12 mouse cellular contexts compared by ENCODE assay signal in the genomic region with DNA sequence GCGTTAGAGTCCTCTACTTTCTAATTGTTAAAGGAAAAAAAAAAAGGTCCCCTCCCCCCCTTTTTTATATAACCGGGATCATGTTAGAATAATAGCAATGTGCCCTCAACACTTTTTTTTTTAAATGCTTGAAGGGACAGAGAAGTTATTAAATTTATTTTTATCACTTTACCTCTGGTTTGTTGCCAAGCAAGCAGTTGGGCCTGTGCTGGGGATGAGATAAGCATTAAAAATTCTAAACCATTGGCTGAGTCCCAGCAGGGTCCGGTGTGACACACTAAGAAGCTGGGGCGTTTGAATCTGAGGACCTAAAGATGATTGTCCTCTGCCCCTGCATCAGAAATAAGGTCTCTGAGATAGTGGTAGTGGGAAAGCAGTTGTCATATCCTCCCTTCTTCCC.
DNase-seq lines count a peak whose midpoint lies in the region; ATAC-seq lines count a peak whose summit lies in the region.
"Had no signal": no experiment of that assay in that cellular context is flagged by ENCODE, and none has a peak within 500 bp of the region (broad histone marks: within the 10 kb centered on the region; RNA-seq: fewer than 3 reads in every experiment).

No protein-coding gene starts in this region.

- no peaks in the 10 kb centered on the region for H3K9me3 ChIP-seq in heart, embryonic 16.5 days (replicated peaks; ENCODE audit: control insufficient read depth, low read length)
- no peaks in the 10 kb centered on the region for H3K9me3 ChIP-seq in midbrain, embryonic 11.5 days (ENCODE audit: control insufficient read depth, low read length)
- no peaks in the 10 kb centered on the region for H3K9me3 ChIP-seq in midbrain, embryonic 10.5 days (replicated peaks)
- no peaks in the 10 kb centered on the region for H3K9me3 ChIP-seq in midbrain, embryonic 16.5 days (replicated peaks; ENCODE audit: control insufficient read depth, low read length, poor library complexity, severe bottlenecking)
- H3K9me3 ChIP-seq: neural tube, embryonic 15.5 days had no signal

- H3K27ac ChIP-seq in heart, embryonic 16.5 days (ENCODE audit: low read length): peak overlapping the region; percentile 51; the same call in 1 of the 2 replicates
- H3K27ac ChIP-seq in midbrain, embryonic 11.5 days (ENCODE audit: low read depth, low read length): no peak overlapping the region
- H3K27ac ChIP-seq in midbrain, embryonic 10.5 days (replicated peaks): no peak overlapping the region
- no peak overlapping the region for H3K27ac ChIP-seq in midbrain, embryonic 16.5 days (ENCODE audit: low read length)
- H3K27ac ChIP-seq: neural tube, embryonic 15.5 days had no signal

- WGBS in heart, embryonic 16.5 days: 29% methylated on average over 4 of the region's 4 CpGs
- WGBS in midbrain, embryonic 11.5 days: 78% methylated on average over 4 of the region's 4 CpGs
- WGBS in midbrain, embryonic 10.5 days: 82% methylated on average over 4 of the region's 4 CpGs
- WGBS in midbrain, embryonic 16.5 days: 62% methylated on average over 4 of the region's 4 CpGs

- no peak overlapping the region for H3K4me3 ChIP-seq in heart, embryonic 16.5 days (ENCODE audit: low read length)
- H3K4me3 ChIP-seq in midbrain, embryonic 11.5 days (ENCODE audit: low read depth, low read length): no peak overlapping the region
- H3K4me3 ChIP-seq in midbrain, embryonic 10.5 days: no peak overlapping the region
- H3K4me3 ChIP-seq in midbrain, embryonic 16.5 days (ENCODE audit: low read depth, low read length): no peak overlapping the region
- H3K4me3 ChIP-seq: neural tube, embryonic 15.5 days had no signal

- H3K27me3 ChIP-seq in heart, embryonic 16.5 days (ENCODE audit: control insufficient read depth, insufficient read depth, low read length): no peaks in the 10 kb centered on the region
- H3K27me3 ChIP-seq in midbrain, embryonic 11.5 days (ENCODE audit: control insufficient read depth, insufficient read depth, low read length): no peaks in the 10 kb centered on the region
- H3K27me3 ChIP-seq in midbrain, embryonic 10.5 days (ENCODE audit: low read depth, poor library complexity, severe bottlenecking): no peaks in the 10 kb centered on the region
- H3K27me3 ChIP-seq in midbrain, embryonic 16.5 days (ENCODE audit: control insufficient read depth, insufficient read depth, low read depth, low read length): no peaks in the 10 kb centered on the region
- H3K27me3 ChIP-seq: CH12.LX; neural tube, embryonic 15.5 days; Patski had no signal

- intact Hi-C loops in heart, postnatal 36 days (cut with DNase I): loop anchor here (2.0 to 10.0 kb wide), 3 partner anchors 120 to 718 kb away; no protein-coding TSS in a partner anchor
- intact Hi-C loops in left cerebral cortex, postnatal 4 days (cut with DNase I): loop anchor here (5.0 to 10.0 kb wide), 3 partner anchors 110 to 718 kb away; a partner anchor contains a TSS

- DNase-seq in cerebellum, adult 8-10 months: peak; percentile 11
- DNase-seq in cerebellum, adult 11 months: no peak
- no peak for DNase-seq in heart, postnatal 36 days
- DNase-seq in midbrain, embryonic 11.5 days (ENCODE audit: low spot score, missing footprints): no peak
- DNase-seq in midbrain, embryonic 10.5 days (ENCODE audit: low spot score): no peak
- no peak for DNase-seq in left cerebral cortex, postnatal 4 days
- DNase-seq: thymus, postnatal 14 days had no signal

- H3K4me1 ChIP-seq in heart, embryonic 16.5 days (ENCODE audit: control insufficient read depth, insufficient read depth, low read length): peaks cover 2% of the 10 kb centered on the region; the same call in 1 of the 2 replicates
- no peaks in the 10 kb centered on the region for H3K4me1 ChIP-seq in midbrain, embryonic 11.5 days (ENCODE audit: control insufficient read depth, insufficient read depth, low read length)
- no peaks in the 10 kb centered on the region for H3K4me1 ChIP-seq in midbrain, embryonic 10.5 days
- H3K4me1 ChIP-seq in midbrain, embryonic 16.5 days (ENCODE audit: control insufficient read depth, insufficient read depth, low read length): no peaks in the 10 kb centered on the region
- H3K4me1 ChIP-seq: neural tube, embryonic 15.5 days had no signal

- peak overlapping the region; percentile 15; the same call in 1 of the 2 replicates for H3K4me2 ChIP-seq in heart, embryonic 16.5 days (ENCODE audit: low read depth, low read length)
- no peak overlapping the region for H3K4me2 ChIP-seq in midbrain, embryonic 11.5 days
- no peak overlapping the region for H3K4me2 ChIP-seq in midbrain, embryonic 16.5 days (ENCODE audit: low read length)
- H3K4me2 ChIP-seq: neural tube, embryonic 15.5 days had no signal

- peak overlapping the region; percentile 33; the same call in 1 of the 2 replicates for H3K9ac ChIP-seq in heart, embryonic 16.5 days (ENCODE audit: low read length)
- no peak overlapping the region for H3K9ac ChIP-seq in midbrain, embryonic 11.5 days (ENCODE audit: low read length)
- no peak overlapping the region for H3K9ac ChIP-seq in midbrain, embryonic 16.5 days (ENCODE audit: low read depth, low read length)
- H3K9ac ChIP-seq: neural tube, embryonic 15.5 days had no signal

- ATAC-seq in heart, embryonic 16.5 days (replicated peaks; ENCODE audit: extremely low read depth, insufficient read depth, low FRiP score): no peak; the same call in 1 of the 2 replicates
- peak; percentile 34; the same call in 1 of the 2 replicates for ATAC-seq in midbrain, embryonic 11.5 days (ENCODE audit: low FRiP score)
- peak; percentile 25; the same call in 1 of the 2 replicates for ATAC-seq in midbrain, embryonic 16.5 days
- ATAC-seq: Patski had no signal

- no peaks in the 10 kb centered on the region for H3K36me3 ChIP-seq in heart, embryonic 16.5 days (ENCODE audit: control insufficient read depth, insufficient read depth)
- H3K36me3 ChIP-seq in midbrain, embryonic 11.5 days (ENCODE audit: control insufficient read depth, insufficient read depth, low read length): no peaks in the 10 kb centered on the region
- H3K36me3 ChIP-seq in midbrain, embryonic 10.5 days: no peaks in the 10 kb centered on the region
- H3K36me3 ChIP-seq in midbrain, embryonic 16.5 days (ENCODE audit: control insufficient read depth, insufficient read depth, low read length): no peaks in the 10 kb centered on the region
- H3K36me3 ChIP-seq: neural tube, embryonic 15.5 days had no signal
